Mouse (Mus musculus): Measurements from ENCODE around the gene Spdye4a. TPM values are rescaled to one million over a fixed set of nuclear protein-coding genes. Genes with fewer than 3 reads are reported as not detected.

Gene Spdye4a
- total and polyA plus RNA-seq, 3 experiments: not detected

DNA sequence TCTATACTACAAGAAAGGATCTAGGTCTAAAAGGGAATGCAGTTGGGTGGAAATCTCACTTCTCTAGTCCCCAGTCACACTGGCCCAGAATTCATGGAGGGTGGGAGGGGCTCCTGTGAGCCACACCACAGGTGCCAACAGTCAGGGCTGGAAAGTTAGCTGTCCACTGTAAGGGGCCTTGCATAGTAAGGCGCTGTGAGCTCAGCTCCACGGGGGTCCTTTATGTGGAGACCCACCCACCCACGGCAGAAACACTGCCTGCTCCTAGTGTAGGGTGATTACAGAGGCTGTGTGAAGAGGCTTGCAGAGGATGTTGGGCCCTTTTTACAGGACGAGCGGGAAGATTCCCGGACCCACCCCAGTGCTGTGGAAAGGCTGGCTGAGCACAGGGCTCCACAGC is 25.3 kb upstream of the Spdye4a start:
- H3K4me1 ChIP-seq (ENCODE audit: control insufficient read depth in 1 of 2, insufficient read depth in 2 of 2): peaks cover 0 to 3% of the 10 kb centered on the region in 2 experiments; a peak in 1 of 4 replicates
- no peak overlapping the region for H3K9ac ChIP-seq (ENCODE audit: insufficient read depth, low read depth)
- H3K79me2 ChIP-seq (replicated peaks; ENCODE audit: control insufficient read depth, extremely low read depth, insufficient read depth, poor library complexity, severe bottlenecking): no peaks in the 10 kb centered on the region
- H3K27me3 ChIP-seq (replicated peaks): no peaks in the 10 kb centered on the region
- in situ Hi-C loops (cut with MboI; ENCODE audit: low pct_ligation_motif_present, low pct_unique_long_range_greater_than_20kb, low sequenced_read_pairs): no loop called here
- dilution Hi-C loops (cut with MboI; ENCODE audit: extremely low pct_ligation_motif_present, extremely low pct_unique_long_range_greater_than_20kb, low sequenced_read_pairs): no loop called here
- peaks cover 35% of the 10 kb centered on the region for H3K9me3 ChIP-seq (replicated peaks; ENCODE audit: low read length)
- H3K27ac ChIP-seq (ENCODE audit: insufficient read depth, low read depth): no peak overlapping the region
- no peak for DNase-seq (ENCODE audit: extremely low read depth)
- H3K36me3 ChIP-seq (replicated peaks in 1 of 2; ENCODE audit: control insufficient read depth in 1 of 2, insufficient read depth in 1 of 2, low read length in 1 of 2): peaks cover 42 to 90% of the 10 kb centered on the region in 2 experiments
- TF ChIP-seq ETS1 (conservative IDR thresholded peaks at IDR 0.05; ENCODE audit: low read depth, low read length): no peak
- TF ChIP-seq KAT2A (IDR thresholded peaks at IDR 0.05; ENCODE audit: insufficient replicate concordance, low read length): no peak
- no peak for TF ChIP-seq TCF12 (IDR thresholded peaks at IDR 0.05; ENCODE audit: low read depth, low read length)
- no peak for TF ChIP-seq PAX5 (IDR thresholded peaks at IDR 0.05; ENCODE audit: low read length)
- TF ChIP-seq JUND (conservative IDR thresholded peaks at IDR 0.05; ENCODE audit: low read depth, low read length): no peak
- no peak for TF ChIP-seq CHD2 (IDR thresholded peaks at IDR 0.05; ENCODE audit: low read length)
- no peak for TF ChIP-seq ZC3H11A (IDR thresholded peaks at IDR 0.05; ENCODE audit: low read depth, low read length)
- H3K4me3 ChIP-seq (replicated peaks in 1 of 3; ENCODE audit: low read depth in 2 of 3, low read length in 2 of 3, poor library complexity in 1 of 3): no peak overlapping the region
- no peak overlapping the region for H3K4me2 ChIP-seq (ENCODE audit: insufficient read depth, low read depth, poor library complexity, severe bottlenecking)

DNA sequence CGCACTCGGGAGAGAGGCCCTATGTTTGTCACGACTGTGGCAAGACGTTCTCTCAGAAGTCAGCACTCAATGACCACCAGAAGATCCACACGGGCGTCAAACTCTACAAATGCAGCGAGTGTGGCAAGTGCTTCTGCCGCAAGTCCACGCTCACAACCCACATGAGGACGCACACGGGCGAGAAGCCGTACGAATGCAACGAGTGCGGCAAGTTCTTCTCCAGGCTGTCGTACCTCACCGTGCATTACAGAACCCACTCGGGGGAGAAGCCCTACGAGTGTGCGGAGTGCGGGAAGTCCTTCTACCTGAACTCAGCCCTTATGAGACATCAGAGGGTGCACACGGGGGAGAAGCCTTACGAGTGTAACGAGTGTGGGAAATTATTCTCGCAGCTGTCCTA is 18.2 kb upstream of the Spdye4a start:
- Histone ChIP-seq H3K4me3 (replicated peaks in 1 of 3; ENCODE audit: low read depth in 2 of 3, low read length in 2 of 3, poor library complexity in 1 of 3) (no peak overlapping the region), H3K27me3 (replicated peaks) (no peaks in the 10 kb centered on the region)
- TF ChIP-seq CHD2 (IDR thresholded peaks at IDR 0.05; ENCODE audit: low read length): no peak
- TF ChIP-seq KAT2A (IDR thresholded peaks at IDR 0.05; ENCODE audit: insufficient replicate concordance, low read length): no peak
- TF ChIP-seq PAX5 (IDR thresholded peaks at IDR 0.05; ENCODE audit: low read length): no peak
- no peak for TF ChIP-seq ZC3H11A (IDR thresholded peaks at IDR 0.05; ENCODE audit: low read depth, low read length)
- TF ChIP-seq POLR2AphosphoS2 (IDR thresholded peaks at IDR 0.05; ENCODE audit: low read depth, low read length): no peak
- no peak for TF ChIP-seq ZKSCAN1 (IDR thresholded peaks at IDR 0.05; ENCODE audit: borderline replicate concordance, low read depth, low read length)
- TF ChIP-seq MYC (IDR thresholded peaks at IDR 0.05; ENCODE audit: low read depth, low read length): no peak

DNA sequence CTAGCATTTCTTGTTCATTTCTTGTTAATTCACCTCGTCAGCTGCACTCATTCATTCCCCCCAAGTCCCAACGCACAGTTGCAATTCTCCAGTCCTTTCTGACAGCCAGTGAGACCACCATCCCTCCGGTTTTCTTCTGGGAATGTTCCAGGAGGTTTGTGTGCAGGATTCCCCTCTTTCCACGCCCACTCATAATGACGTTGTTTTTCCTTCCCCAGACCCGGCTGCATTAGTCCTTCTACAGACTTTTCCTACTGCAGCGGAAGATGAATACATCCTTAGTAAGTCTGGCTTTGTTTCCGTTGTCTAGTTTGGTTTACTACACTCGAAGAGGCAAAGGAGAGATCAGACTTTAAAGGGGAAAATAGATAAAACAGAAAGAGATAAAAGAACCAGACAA is 9.3 kb upstream of the Spdye4a start:
- H3K4me2 ChIP-seq (ENCODE audit: insufficient read depth, low read depth, poor library complexity, severe bottlenecking): peak overlapping the region; percentile 89
- peak overlapping the region; percentile 73 to 84 (median 77) for H3K4me3 ChIP-seq (replicated peaks in 1 of 3; ENCODE audit: low read depth in 2 of 3, low read length in 2 of 3, poor library complexity in 1 of 3)
- no peak overlapping the region for H3K27ac ChIP-seq (ENCODE audit: insufficient read depth, low read depth)
- peaks cover 23 to 41% of the 10 kb centered on the region in 2 experiments for H3K36me3 ChIP-seq (replicated peaks in 1 of 2; ENCODE audit: control insufficient read depth in 1 of 2, insufficient read depth in 1 of 2, low read length in 1 of 2)
- H3K4me1 ChIP-seq (ENCODE audit: control insufficient read depth in 1 of 2, insufficient read depth in 2 of 2): peaks cover 8 to 32% of the 10 kb centered on the region in 2 experiments; a peak in 3 of 4 replicates
- H3K27me3 ChIP-seq (replicated peaks): no peaks in the 10 kb centered on the region
- peak overlapping the region; percentile 89 for H3K9ac ChIP-seq (ENCODE audit: insufficient read depth, low read depth)
- TF ChIP-seq MEF2A (IDR thresholded peaks at IDR 0.05; ENCODE audit: borderline replicate concordance, low read depth, low read length) (no peak), SIN3A (IDR thresholded peaks at IDR 0.05; ENCODE audit: low read length) (no peak)
- no peaks in the 10 kb centered on the region for H3K9me3 ChIP-seq (replicated peaks; ENCODE audit: low read length)
- 0 out of 2 replicates have a peak, but pooled peaks cover 6% of the 10 kb centered on the region for H3K79me2 ChIP-seq (replicated peaks; ENCODE audit: control insufficient read depth, extremely low read depth, insufficient read depth, poor library complexity, severe bottlenecking)
- in situ Hi-C loops (cut with MboI; ENCODE audit: low pct_ligation_motif_present, low pct_unique_long_range_greater_than_20kb, low sequenced_read_pairs) (loop anchor here (5.0 kb wide), 1 partner anchor 54 kb away; the partner anchor contains the start of genes Rbak and Spdye4b), dilution Hi-C loops (cut with MboI; ENCODE audit: extremely low pct_ligation_motif_present, extremely low pct_unique_long_range_greater_than_20kb, low sequenced_read_pairs) (no loop called here)
- no peak for DNase-seq (ENCODE audit: extremely low read depth)

More for the DNA sequence above, 18.2 kb upstream of the Spdye4a start:
- Histone ChIP-seq H3K4me2 (ENCODE audit: insufficient read depth, low read depth, poor library complexity, severe bottlenecking) (no peak overlapping the region), H3K27ac (ENCODE audit: insufficient read depth, low read depth) (no peak overlapping the region), H3K36me3 (replicated peaks in 1 of 2; ENCODE audit: control insufficient read depth in 1 of 2, insufficient read depth in 1 of 2, low read length in 1 of 2) (peaks cover 75 to 94% of the 10 kb centered on the region in 2 experiments), H3K9ac (ENCODE audit: insufficient read depth, low read depth) (no peak overlapping the region), H3K4me1 (ENCODE audit: control insufficient read depth in 1 of 2, insufficient read depth in 2 of 2) (peaks cover 0 to 3% of the 10 kb centered on the region in 2 experiments; a peak in 1 of 4 replicates), H3K79me2 (replicated peaks; ENCODE audit: control insufficient read depth, extremely low read depth, insufficient read depth, poor library complexity, severe bottlenecking) (no peaks in the 10 kb centered on the region), H3K9me3 (replicated peaks; ENCODE audit: low read length) (peaks cover 12% of the 10 kb centered on the region)
- no peak for DNase-seq (ENCODE audit: extremely low read depth)
- dilution Hi-C loops (cut with MboI; ENCODE audit: extremely low pct_ligation_motif_present, extremely low pct_unique_long_range_greater_than_20kb, low sequenced_read_pairs): no loop called here
- in situ Hi-C loops (cut with MboI; ENCODE audit: low pct_ligation_motif_present, low pct_unique_long_range_greater_than_20kb, low sequenced_read_pairs): no loop called here

All from CH12.LX (cell line).